Mouse (Mus musculus): Measurements from ENCODE around the gene Vmn1r149. TPM values are rescaled to one million over a fixed set of nuclear protein-coding genes. Genes with fewer than 3 reads are reported as not detected.
"Not testable (repeated sequence)": the region's sequence is repeated elsewhere in the genome, so short reads cannot be mapped to it uniquely, and the experiment has no call there.

Vmn1r149 gene
- not detected for total RNA-seq (2021)

DNA sequence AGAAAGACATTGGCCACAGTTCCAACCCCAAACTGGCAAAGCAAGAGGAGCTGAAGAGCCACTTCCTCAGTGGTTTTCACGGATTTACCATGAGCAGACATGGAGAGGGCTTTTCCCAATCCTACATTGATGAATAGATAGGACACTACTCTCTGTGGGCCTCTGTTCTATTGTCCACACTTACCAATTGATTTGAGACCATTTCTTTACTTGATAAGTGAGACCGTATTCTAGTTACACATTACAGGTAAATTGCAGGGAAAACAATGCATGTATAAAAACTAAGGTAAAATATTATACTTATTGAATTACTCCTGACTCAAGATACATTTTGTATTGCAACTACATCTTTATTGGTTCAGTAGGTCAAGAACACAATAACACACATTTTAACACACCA lies at the start of gene Vmn1r149:
Gene Vmn1r149 (minus strand): TSS at position 101 of the 400 bp plus-strand sequence.
- not testable (repeated sequence) for DNase-seq (ENCODE audit: extremely low spot score in 1 of 2, low spot score in 1 of 2)

DNA sequence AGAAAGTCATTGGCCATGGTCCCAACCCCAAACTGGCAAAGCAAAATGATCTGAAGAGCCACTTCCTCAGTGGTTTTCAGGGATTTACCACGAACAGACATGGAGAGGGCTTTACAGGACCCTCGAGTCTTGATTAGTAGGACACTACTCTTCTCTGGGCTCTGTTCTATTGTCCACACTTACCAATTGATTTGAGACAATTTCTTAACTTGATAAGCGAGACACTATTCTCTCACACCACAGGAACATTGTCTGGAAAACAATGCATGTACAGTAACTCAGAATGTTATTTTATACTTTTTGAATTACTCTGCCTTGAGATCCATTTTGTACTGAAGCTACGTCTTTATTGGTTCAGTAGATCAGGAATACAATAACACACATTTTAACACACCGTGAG lies 25.9 kb upstream of the Vmn1r149 start, which contains the start of gene Gm10665:
Gene Gm10665 (minus strand): TSS at position 101 of the 400 bp plus-strand sequence.
- not testable (repeated sequence) for DNase-seq (ENCODE audit: extremely low spot score in 1 of 2, low spot score in 1 of 2)

DNA sequence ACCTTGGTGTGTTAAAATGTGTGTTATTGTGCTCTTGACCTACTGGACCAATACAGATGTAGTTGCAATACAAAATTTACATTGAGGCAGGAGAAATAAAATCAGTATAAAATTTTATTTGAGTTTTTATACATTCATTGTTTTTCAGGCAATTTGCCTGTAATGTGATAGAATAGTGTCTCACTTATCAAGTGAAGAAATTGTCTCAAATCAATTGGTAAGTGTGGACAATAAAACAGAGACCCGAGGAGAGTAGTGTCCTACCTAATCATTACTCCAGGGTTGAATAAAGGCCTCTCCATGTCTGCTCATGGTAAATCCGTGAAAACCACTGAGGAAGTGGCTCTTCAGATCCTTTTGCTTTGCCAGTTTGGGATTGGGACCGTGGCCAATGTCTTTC lies 24.7 kb downstream of the Vmn1r149 start, which contains the start of gene Vmn1r148:
Gene Vmn1r148 (plus strand): TSS at position 301 of the 400 bp plus-strand sequence.
- not testable (repeated sequence) for DNase-seq (ENCODE audit: extremely low spot score in 1 of 2, low spot score in 1 of 2)

Other genes with a start within 250 kb of the Vmn1r149 start
- gene Vmn1r143, start 248.9 kb downstream of the Vmn1r149 start, total RNA-seq (2021) = not detected
- gene Gm8653, start 237.0 kb downstream of the Vmn1r149 start, total RNA-seq (2021) = not detected
- not detected for gene Gm8453, start 208.7 kb downstream of the Vmn1r149 start, total RNA-seq (2021)
- gene Gm4187, start 108.5 kb downstream of the Vmn1r149 start, total RNA-seq (2021) = not detected
- gene Gm8660, start 67.2 kb downstream of the Vmn1r149 start, total RNA-seq (2021) = not detected
- gene Vmn1r148, start 24.6 kb downstream of the Vmn1r149 start, total RNA-seq (2021) = not detected
- not detected for gene Gm10665, start 25.8 kb upstream of the Vmn1r149 start, total RNA-seq (2021)
- gene Vmn1r151, start 61.4 kb upstream of the Vmn1r149 start, total RNA-seq (2021) = not detected
- not detected for gene Vmn1r152, start 84.7 kb upstream of the Vmn1r149 start, total RNA-seq (2021)
- gene Gm8677, start 96.7 kb upstream of the Vmn1r149 start, total RNA-seq (2021) = not detected
- not detected for gene Gm4201, start 127.1 kb upstream of the Vmn1r149 start, total RNA-seq (2021)
- gene Gm4565, start 149.9 kb upstream of the Vmn1r149 start, total RNA-seq (2021) = not detected
- not detected for gene Vmn1r155, start 219.8 kb upstream of the Vmn1r149 start, total RNA-seq (2021)

Measured in layer of hippocampus, postnatal 25 days (tissue).